Mouse (Mus musculus) layer of hippocampus, adult 2 months (tissue): ENCODE results near the gene Olfr520. TPM values are rescaled to one million over a fixed set of nuclear protein-coding genes. Genes with fewer than 3 reads are reported as not detected.
"Not testable (repeated sequence)": the region's sequence is repeated elsewhere in the genome, so short reads cannot be mapped to it uniquely, and the experiment has no call there.

Source experiments
- DNase-seq, 2 experiments: peaks; one replicate each; pipeline ENCODE4 v3.0.0; 2022; ENCODE audit warnings: low spot score in 2 of 2
- H3K27ac ChIP-seq: fragments of 200-600 bp; 2 replicates; pipeline ENCODE4 v1.8.1; 2022
- H3K4me3 ChIP-seq: fragments of 200-600 bp; 2 replicates; pipeline ENCODE4 v1.8.1; 2022; ENCODE audit warnings: mild to moderate bottlenecking
- CTCF ChIP-seq: fragments of 200-600 bp; conservative IDR thresholded peaks from 2 replicates; pipeline ENCODE4 v1.8.1; 2022; ENCODE audit warnings: antibody characterized with exemption, mild to moderate bottlenecking, moderate library complexity
- long read RNA-seq, 2 experiments: library from polyadenylated mRNA; stranded (forward); transcript quantifications; one replicate each; pipeline ENCODE4 v2.0.0; 2021; ENCODE audit warnings: borderline mapping rate in 2 of 2
- total RNA-seq, 2 experiments: library from RNA; stranded (reverse); gene quantifications; 2 replicates each; pipeline ENCODE4 v1.2.3; 2021

The Olfr520 gene
- total RNA-seq = not detected
- long read RNA-seq, experiment 1 = 0 reads
- long read RNA-seq, experiment 2 = 0 reads

DNA sequence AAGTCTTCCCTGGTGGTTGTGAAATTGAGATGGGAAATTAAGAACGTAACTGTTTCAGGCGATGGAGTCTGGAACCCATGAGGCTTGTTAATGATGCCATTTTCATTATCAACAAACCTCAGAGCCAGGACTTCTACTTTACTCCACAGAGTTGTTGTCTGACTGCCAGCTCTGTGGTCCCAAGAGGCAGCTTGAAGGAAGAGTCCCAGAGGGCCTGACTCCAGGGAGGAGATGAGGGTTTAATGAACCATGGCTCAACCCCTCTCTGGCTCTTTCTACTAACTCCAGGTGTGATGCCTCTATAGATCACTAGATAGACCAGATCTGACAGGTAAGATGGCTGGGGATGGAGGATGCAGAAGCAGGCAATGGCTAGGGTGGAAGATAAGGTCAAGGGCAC, at the start of gene Olfr520:
TSS of gene Olfr520 (plus strand) at position 301 of the 400 bp plus-strand sequence.
- no peak within 1 kb of the TSS for H3K4me3 ChIP-seq
- no peak within 1 kb of the TSS for H3K27ac ChIP-seq
- TF ChIP-seq CTCF = no peak
- no peak for DNase-seq

- TF ChIP-seq CTCF = no peak
- Histone ChIP-seq H3K4me3 (no peak overlapping the region), H3K27ac (0 out of 2 replicates have a peak overlapping the region, but pooled peaks have one; percentile 57)
- no peak for DNase-seq
Observed at GRCm38 (mm10) chr7:99680771-99681170, 49.3 kb upstream of the Olfr520 start.

DNA sequence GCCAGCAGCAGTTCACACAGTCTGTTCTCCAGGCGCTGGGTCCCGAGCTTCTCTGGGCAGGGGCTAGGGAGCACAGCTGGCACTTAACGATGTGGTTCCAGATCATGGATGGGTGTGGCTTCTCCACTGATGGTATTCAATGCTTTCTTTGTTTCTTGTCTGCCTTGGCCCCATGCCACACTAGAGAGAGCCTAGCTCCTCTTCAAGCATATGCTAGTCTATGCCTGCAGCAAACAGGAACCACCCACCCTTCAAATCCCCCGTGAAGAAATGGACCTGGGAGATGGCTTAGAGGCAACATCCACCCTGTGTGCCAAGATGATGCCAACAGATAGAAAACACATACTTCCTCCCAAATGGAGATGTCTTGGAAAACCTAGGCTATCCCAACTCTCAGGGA, 46.0 kb upstream of the Olfr520 start:
- TF ChIP-seq CTCF = no peak
- no peak overlapping the region for H3K27ac ChIP-seq
- peak in 1 of 2 experiments; percentile 56 for DNase-seq
- no peak overlapping the region for H3K4me3 ChIP-seq

DNA sequence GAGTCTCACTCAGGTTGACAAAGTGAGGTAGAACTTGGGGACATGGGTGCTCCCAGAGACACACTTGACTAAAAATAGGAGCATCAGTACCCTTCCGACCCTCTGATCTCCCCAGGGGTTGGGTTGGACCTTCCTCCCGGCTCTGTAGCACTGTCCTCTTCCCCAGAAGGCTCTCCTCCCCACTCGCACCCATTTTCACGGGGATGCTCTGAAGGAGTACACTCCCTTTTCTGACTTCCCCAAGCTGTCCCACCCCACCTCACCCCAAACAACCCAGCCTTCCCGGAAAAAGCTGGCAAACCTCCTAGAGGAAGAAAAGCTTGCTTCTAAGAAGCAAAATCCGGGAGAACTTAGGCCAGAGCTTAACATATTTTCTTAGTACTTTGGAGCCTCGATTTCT, 39.3 kb upstream of the Olfr520 start:
- no peak for DNase-seq
- Histone ChIP-seq H3K27ac (no peak overlapping the region; the same call in 1 of the 2 replicates), H3K4me3 (no peak overlapping the region)
- TF ChIP-seq CTCF = no peak

DNA sequence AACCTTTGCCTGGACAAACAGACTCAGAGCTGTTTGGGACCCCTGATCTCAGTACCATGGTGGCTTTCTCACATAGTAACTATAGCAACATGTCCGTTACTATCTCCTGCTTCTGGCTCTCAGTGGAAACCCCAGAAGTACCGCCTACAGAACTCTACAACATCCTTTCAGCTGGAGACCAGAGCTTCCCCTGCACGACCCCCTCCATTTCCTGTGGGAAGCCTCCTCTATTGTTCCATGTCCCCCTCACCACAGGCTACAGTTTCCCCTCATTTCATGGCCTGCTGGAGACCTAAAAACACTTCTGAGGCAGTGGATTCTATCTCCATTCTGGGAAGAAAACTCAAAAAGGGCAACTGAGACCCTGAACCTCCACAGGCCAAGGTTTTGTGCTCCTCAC, 37.7 kb upstream of the Olfr520 start:
- Histone ChIP-seq H3K4me3 (no peak overlapping the region), H3K27ac (peak overlapping the region; percentile 55; the same call in 1 of the 2 replicates)
- no peak for TF ChIP-seq CTCF
- no peak for DNase-seq

GRCm38 (mm10) chr7:99693387-99693786, 36.7 kb upstream of the Olfr520 start:
- DNase-seq = no peak
- 0 out of 2 replicates have a peak overlapping the region, but pooled peaks have one; percentile 55 for H3K27ac ChIP-seq
- H3K4me3 ChIP-seq = no peak overlapping the region
- no peak for TF ChIP-seq CTCF

DNA sequence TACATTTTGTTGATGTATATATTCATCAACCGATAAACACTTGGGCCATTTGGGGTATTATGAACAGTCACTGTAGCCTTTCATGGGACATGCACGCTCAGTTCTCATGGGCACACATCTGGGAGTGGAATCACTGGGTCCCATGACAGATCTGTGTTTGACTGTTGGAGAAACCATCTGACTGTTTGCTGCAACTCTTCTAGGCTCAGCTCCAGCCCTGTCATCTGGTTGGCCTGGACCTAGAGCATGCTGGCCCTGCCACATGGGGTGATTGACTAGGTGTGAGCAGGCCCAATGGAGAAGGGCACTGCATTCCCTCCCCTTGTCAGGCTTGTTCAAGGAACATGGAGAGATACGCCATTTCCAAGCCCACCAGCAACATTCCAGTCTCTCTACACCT, 36.1 kb upstream of the Olfr520 start:
- H3K4me3 ChIP-seq = no peak overlapping the region
- no peak for DNase-seq
- no peak for TF ChIP-seq CTCF
- 0 out of 2 replicates have a peak overlapping the region, but pooled peaks have one; percentile 33 for H3K27ac ChIP-seq

GRCm38 (mm10) chr7:99694424-99694823, 35.6 kb upstream of the Olfr520 start:
- DNase-seq = not testable (repeated sequence)
- 0 out of 2 replicates have a peak overlapping the region, but pooled peaks have one; percentile 33 for H3K27ac ChIP-seq

DNA sequence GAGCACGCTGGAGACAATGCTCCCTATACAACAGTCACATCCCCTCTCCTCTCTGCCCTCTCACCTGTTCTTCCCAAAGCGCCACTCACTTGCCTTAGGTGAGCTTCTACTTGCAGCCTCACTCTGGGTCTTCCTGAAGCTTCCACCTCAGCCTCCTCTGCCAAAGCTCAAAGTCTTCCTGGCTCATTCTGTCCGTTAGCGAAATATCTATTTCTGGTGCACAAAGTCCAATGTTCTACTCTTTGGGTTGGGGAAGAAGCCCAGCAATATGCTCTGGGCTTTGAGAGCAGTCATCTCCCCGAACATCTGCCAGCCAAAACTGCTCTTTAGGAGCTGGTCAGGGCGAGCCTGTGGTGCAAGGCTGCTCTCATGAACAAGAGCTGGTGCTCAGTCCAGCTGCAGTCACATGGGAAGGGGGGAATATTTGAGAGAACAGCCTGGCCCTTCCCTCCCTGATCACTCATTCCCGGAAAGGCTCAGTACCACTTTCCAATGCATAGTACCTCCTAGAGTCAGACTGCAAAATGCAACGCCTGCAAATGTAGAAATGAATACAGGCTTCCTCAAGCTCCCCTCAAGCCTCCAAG, 34.5 kb upstream of the Olfr520 start:
- H3K4me3 ChIP-seq = no peak overlapping the region
- TF ChIP-seq CTCF = no peak
- no peak for DNase-seq
- no peak overlapping the region for H3K27ac ChIP-seq

More at GRCm38 (mm10) chr7:99694424-99694823, 35.6 kb upstream of the Olfr520 start:
- H3K4me3 ChIP-seq = not testable (repeated sequence)

DNA sequence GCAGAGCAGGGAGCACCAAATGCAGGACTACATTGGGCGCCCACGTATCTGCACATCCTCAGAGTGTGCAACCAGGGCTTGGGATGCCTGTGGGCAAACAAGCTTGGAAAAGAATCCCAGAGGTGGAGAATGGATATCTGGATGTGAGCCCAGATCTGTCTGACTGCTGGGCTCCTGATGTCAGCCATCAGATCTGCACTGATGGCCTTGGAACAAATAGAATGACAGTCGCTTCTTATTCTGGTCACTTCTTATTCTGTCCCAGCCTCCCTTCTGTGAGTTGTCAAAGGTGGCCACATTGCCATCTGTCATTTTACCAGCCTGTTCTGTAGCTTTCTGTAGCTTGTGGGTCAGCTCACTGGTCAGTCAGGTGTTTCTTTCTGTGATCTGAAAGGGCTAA, 31.5 kb upstream of the Olfr520 start:
- Histone ChIP-seq H3K27ac (peak overlapping the region; percentile 76), H3K4me3 (no peak overlapping the region)
- no peak for TF ChIP-seq CTCF
- no peak for DNase-seq

GRCm38 (mm10) chr7:99699106-99699505, 31.0 kb upstream of the Olfr520 start:
- 0 out of 2 replicates have a peak, but pooled peaks have one; percentile 2 for TF ChIP-seq CTCF
- H3K4me3 ChIP-seq = no peak overlapping the region
- H3K27ac ChIP-seq = peak overlapping the region; percentile 76
- DNase-seq = no peak

- TF ChIP-seq CTCF = no peak
- DNase-seq = no peak
- Histone ChIP-seq H3K4me3 (no peak overlapping the region), H3K27ac (peak overlapping the region; percentile 74)
Observed at GRCm38 (mm10) chr7:99699709-99700151, 30.3 kb upstream of the Olfr520 start.

DNA sequence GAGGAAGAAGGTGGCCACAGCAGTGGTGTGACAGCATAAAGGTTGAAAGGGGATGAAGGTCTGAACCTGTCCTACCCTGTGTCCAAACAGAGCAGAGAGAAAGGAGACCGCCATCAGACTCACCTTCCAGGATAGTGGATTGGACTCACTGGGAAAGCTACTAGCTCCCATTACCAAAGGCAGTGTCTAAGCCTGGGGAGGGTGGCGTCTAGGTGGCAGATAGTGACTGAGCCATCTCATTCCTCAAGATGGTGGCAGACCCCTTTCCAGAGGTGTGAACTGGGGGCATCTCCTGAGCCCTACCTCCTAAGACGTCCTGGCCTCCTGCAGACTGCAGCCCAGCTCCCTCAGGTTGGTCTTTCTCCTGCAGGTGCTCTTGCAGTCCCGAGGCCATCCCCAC, 29.4 kb upstream of the Olfr520 start:
- no peak for TF ChIP-seq CTCF
- DNase-seq = no peak
- Histone ChIP-seq H3K4me3 (no peak overlapping the region), H3K27ac (peak overlapping the region; percentile 74; the same call in 1 of the 2 replicates)

GRCm38 (mm10) chr7:99702201-99702600, 27.9 kb upstream of the Olfr520 start:
- TF ChIP-seq CTCF = no peak
- Histone ChIP-seq H3K27ac (peak overlapping the region; percentile 43; the same call in 1 of the 2 replicates), H3K4me3 (no peak overlapping the region)
- DNase-seq = no peak
